Mouse (Mus musculus) gastrocnemius, adult 18-20 months (tissue): Measurements from ENCODE around the gene Pygl. TPM values are rescaled to one million over a fixed set of nuclear protein-coding genes. Genes with fewer than 3 reads are reported as not detected.

Source experiments
- DNase-seq: peaks from one replicate; pipeline ENCODE4 v3.0.0; 2021; ENCODE audit warnings: low spot score
- long read RNA-seq, 2 experiments: library from polyadenylated mRNA; stranded (forward); transcript quantifications; one replicate each; pipeline ENCODE4 v2.0.0; 2021
- total RNA-seq, 2 experiments: library from RNA; stranded (reverse); gene quantifications; 2 replicates each; pipeline ENCODE4 v1.2.3; 2021

The Pygl gene
- total RNA-seq: 1 to 10 TPM; 1.4 to 2.4 TPM
- long read RNA-seq, experiment 1, partial matches to known transcripts: 0 of 2 reads
- long read RNA-seq, experiment 1, other reads (novel, unspliced or antisense): 0 of 2 reads
- long read RNA-seq, experiment 2: 0 reads

- no peak for DNase-seq
These were observed at the start of gene Pygl for GRCm38 (mm10) chr12:70231294-70231693. TSS of gene Pygl (minus strand) at chr12:70231488.

- DNase-seq: no peak
These were observed 49.6 kb upstream of the Pygl start for GRCm38 (mm10) chr12:70280930-70281329.

- DNase-seq: no peak
These were observed 49.1 kb upstream of the Pygl start for GRCm38 (mm10) chr12:70280381-70280780.

GRCm38 (mm10) chr12:70277071-70277939 is 46.0 kb upstream of the Pygl start:
- no peak for DNase-seq

GRCm38 (mm10) chr12:70269724-70270123 is 38.4 kb upstream of the Pygl start:
- DNase-seq: no peak

- DNase-seq: no peak
These were observed 36.0 kb upstream of the Pygl start for GRCm38 (mm10) chr12:70267314-70267713.

- no peak for DNase-seq
These were observed 35.2 kb upstream of the Pygl start for GRCm38 (mm10) chr12:70266494-70266931.

GRCm38 (mm10) chr12:70263721-70264120 is 32.4 kb upstream of the Pygl start:
- no peak for DNase-seq

- DNase-seq: no peak
These were observed 31.1 kb upstream of the Pygl start for GRCm38 (mm10) chr12:70262271-70262953.

- DNase-seq: no peak
These were observed 20.1 kb upstream of the Pygl start for GRCm38 (mm10) chr12:70251210-70251884.

GRCm38 (mm10) chr12:70249616-70250157 is 18.4 kb upstream of the Pygl start:
- no peak for DNase-seq

- DNase-seq: no peak
These were observed 16.6 kb upstream of the Pygl start for GRCm38 (mm10) chr12:70247683-70248474.

- no peak for DNase-seq
These were observed 11.3 kb upstream of the Pygl start for GRCm38 (mm10) chr12:70242550-70242949.

- DNase-seq: no peak
These were observed 8.5 kb upstream of the Pygl start for GRCm38 (mm10) chr12:70239741-70240140.

GRCm38 (mm10) chr12:70238604-70239003 is 7.3 kb upstream of the Pygl start:
- no peak for DNase-seq

GRCm38 (mm10) chr12:70234938-70235484 is 3.7 kb upstream of the Pygl start:
- peak; percentile 66 for DNase-seq

GRCm38 (mm10) chr12:70234411-70234810 is 3.1 kb upstream of the Pygl start:
- DNase-seq: peak; percentile 15

GRCm38 (mm10) chr12:70233637-70234315 is 2.5 kb upstream of the Pygl start:
- DNase-seq: no peak

GRCm38 (mm10) chr12:70232020-70232544 is 794 bp upstream of the Pygl start:
- no peak for DNase-seq

GRCm38 (mm10) chr12:70228155-70228554 is 3.1 kb downstream of the Pygl start:
- DNase-seq: no peak
